Mouse (Mus musculus) brain, embryonic 14.5 days (tissue): ENCODE data around the gene Trub2.

ENCODE experiments used
- CTCF ChIP-seq: fragments of 200-500 bp; IDR thresholded peaks from 2 replicates; pipeline ENCODE4 v1.5.1; 2012; ENCODE audit warnings: inconsistent platforms, mild to moderate bottlenecking, moderate library complexity, borderline replicate concordance; ENCODE audit not compliant: insufficient read depth, insufficient read length; ENCODE audit errors: extremely low read depth
- POLR2A ChIP-seq: fragments of 200-500 bp; IDR thresholded peaks from 2 replicates; pipeline ENCODE4 v1.6.1; 2012; ENCODE audit warnings: mild to moderate bottlenecking, inconsistent platforms, borderline replicate concordance; ENCODE audit not compliant: poor library complexity, insufficient read depth, insufficient read length, severe bottlenecking; ENCODE audit errors: extremely low read depth

DNA sequence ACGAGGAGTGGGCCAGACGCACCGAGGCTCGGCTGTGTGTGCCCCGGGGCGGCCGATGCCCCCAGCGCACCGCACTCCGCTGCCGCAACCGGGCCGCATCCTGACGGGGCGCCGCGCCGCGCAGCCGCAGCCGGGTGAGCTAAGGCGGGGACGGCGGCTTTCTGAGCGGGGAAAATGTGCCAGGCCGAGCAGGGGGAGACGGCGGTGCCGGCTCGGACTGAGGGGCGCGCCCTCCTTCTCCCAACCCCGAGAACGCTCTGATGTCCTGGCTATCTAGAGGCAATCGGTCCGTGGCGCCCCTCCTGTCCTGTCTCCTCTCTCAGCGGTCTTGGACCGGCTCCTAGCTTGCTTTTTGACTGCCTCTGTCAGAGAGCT lies 14.5 kb upstream of the Trub2 start:
- no peak for TF ChIP-seq CTCF
- TF ChIP-seq POLR2A = no peak
